Mouse (Mus musculus) bone marrow, adult 2 months (tissue): Measurements from ENCODE around the gene C130050O18Rik. TPM values are rescaled to one million over a fixed set of nuclear protein-coding genes. Genes with fewer than 3 reads are reported as not detected.

Source experiments
- H3K27ac ChIP-seq: fragments of 200-500 bp; 2 replicates; pipeline ENCODE4 v1.5.1; 2012; ENCODE audit warnings: low read depth, mild to moderate bottlenecking, control low read depth, inconsistent platforms, low read length; ENCODE audit not compliant: control insufficient read depth, poor library complexity, insufficient read depth
- H3K4me1 ChIP-seq: fragments of 200-500 bp; 2 replicates; pipeline ENCODE4 v1.6.1; 2011; ENCODE audit warnings: low read length; ENCODE audit not compliant: control insufficient read depth, insufficient read depth
- H3K4me3 ChIP-seq: fragments of 200-500 bp; replicated peaks from 2 replicates; pipeline ENCODE3; 2011; ENCODE audit warnings: mild to moderate bottlenecking, low read depth, low read length, control low read depth; ENCODE audit not compliant: control insufficient read depth
- CTCF ChIP-seq: fragments of 200-500 bp; IDR thresholded peaks from 2 replicates; pipeline ENCODE4 v1.5.1; 2011; ENCODE audit warnings: low read length, control low read depth; ENCODE audit not compliant: control insufficient read depth, insufficient read depth
- POLR2A ChIP-seq: fragments of 200-500 bp; IDR thresholded peaks from 2 replicates; pipeline ENCODE4 v1.6.1; 2011; ENCODE audit warnings: low read depth, mild to moderate bottlenecking, control low read depth, low read length, borderline replicate concordance; ENCODE audit not compliant: control insufficient read depth
- WGBS: fragments of 180-500 bp; shearing (Covaris S2); methylation state at CpG from one replicate; pipeline ENCODE4 v1.1.7; 2018; 5-methylcytosine and 5-hydroxymethylcytosine counted together
- polyA plus RNA-seq: library from polyadenylated mRNA; stranded (reverse); fragments of >200 nt; gene quantifications from 2 replicates; pipeline ENCODE4 v1.2.4, GENCODE M21; 2011; ENCODE audit warnings: low replicate concordance; ENCODE audit not compliant: missing spikeins, insufficient read depth, insufficient read length

C130050O18Rik gene
- polyA plus RNA-seq, 1 experiment: 4.0 TPM

- 86% methylated on average over 6 of the region's 6 CpGs for WGBS
- H3K27ac ChIP-seq: no peak overlapping the region
- no peak overlapping the region for H3K4me3 ChIP-seq
- peaks cover 3% of the 10 kb centered on the region for H3K4me1 ChIP-seq
- TF ChIP-seq POLR2A: no peak
- TF ChIP-seq CTCF: no peak
Measured at GRCm38 (mm10) chr5:139411117-139411516, 6.0 kb downstream of the C130050O18Rik start.

GRCm38 (mm10) chr5:139411665-139412314 lies 6.7 kb downstream of the C130050O18Rik start:
- H3K4me1 ChIP-seq: peaks cover 3% of the 10 kb centered on the region
- 72% methylated on average over 15 of the region's 15 CpGs for WGBS
- H3K27ac ChIP-seq: no peak overlapping the region
- no peak overlapping the region for H3K4me3 ChIP-seq
- no peak for TF ChIP-seq CTCF
- TF ChIP-seq POLR2A: no peak

- H3K4me3 ChIP-seq: no peak overlapping the region
- H3K27ac ChIP-seq: no peak overlapping the region
- 93% methylated on average over 4 of the region's 4 CpGs for WGBS
- H3K4me1 ChIP-seq: peaks cover 2% of the 10 kb centered on the region; the same call in 1 of the 2 replicates
- TF ChIP-seq CTCF: no peak
- no peak for TF ChIP-seq POLR2A
Measured at GRCm38 (mm10) chr5:139413545-139413944, 8.5 kb downstream of the C130050O18Rik start.

GRCm38 (mm10) chr5:139415001-139415400 lies 9.9 kb downstream of the C130050O18Rik start:
- Histone ChIP-seq H3K4me1 (no peaks in the 10 kb centered on the region; the same call in 1 of the 2 replicates), H3K4me3 (no peak overlapping the region), H3K27ac (no peak overlapping the region)
- TF ChIP-seq POLR2A (no peak), CTCF (no peak)
- WGBS: 85% methylated on average over 5 of the region's 5 CpGs

- WGBS: 87% methylated on average over 4 of the region's 4 CpGs
- H3K4me1 ChIP-seq: no peaks in the 10 kb centered on the region; the same call in 1 of the 2 replicates
- TF ChIP-seq CTCF (peak; percentile 50; the same call in 1 of the 2 replicates), POLR2A (no peak)
- no peak overlapping the region for H3K27ac ChIP-seq
- no peak overlapping the region for H3K4me3 ChIP-seq
Measured at GRCm38 (mm10) chr5:139416942-139417341, 11.9 kb downstream of the C130050O18Rik start.

DNA sequence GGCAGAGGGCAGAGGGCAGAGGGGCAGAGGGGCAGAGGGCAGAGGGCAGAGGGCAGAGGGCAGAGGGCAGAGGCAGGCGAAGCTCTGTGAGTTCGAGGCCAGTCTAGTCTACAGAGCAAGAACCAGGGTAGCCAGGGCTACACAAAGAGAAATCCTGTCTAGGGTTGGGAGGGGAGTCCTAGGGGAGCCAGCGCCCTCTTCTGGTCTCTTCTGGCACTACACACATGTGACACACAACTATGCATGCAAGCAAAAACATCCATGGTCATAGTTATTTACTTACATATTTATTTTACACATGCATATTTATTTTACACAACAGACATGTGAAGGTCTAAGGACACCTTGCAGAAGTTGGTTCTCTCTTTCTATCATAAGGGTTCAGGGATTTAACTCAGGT lies 12.4 kb downstream of the C130050O18Rik start:
- 91% methylated on average over 3 of the region's 3 CpGs for WGBS

GRCm38 (mm10) chr5:139418110-139418509 lies 13.0 kb downstream of the C130050O18Rik start:
- WGBS: 38% methylated on average over 2 of the region's 2 CpGs
- H3K27ac ChIP-seq: no peak overlapping the region
- TF ChIP-seq CTCF: no peak
- no peak for TF ChIP-seq POLR2A
- no peaks in the 10 kb centered on the region; the same call in 1 of the 2 replicates for H3K4me1 ChIP-seq
- no peak overlapping the region for H3K4me3 ChIP-seq

More for the DNA sequence above, 12.4 kb downstream of the C130050O18Rik start:
- no peak for TF ChIP-seq POLR2A
- TF ChIP-seq CTCF: peak; percentile 57
- no peaks in the 10 kb centered on the region; the same call in 1 of the 2 replicates for H3K4me1 ChIP-seq
- H3K27ac ChIP-seq: no peak overlapping the region
- H3K4me3 ChIP-seq: no peak overlapping the region

- Histone ChIP-seq H3K4me3 (no peak overlapping the region), H3K4me1 (no peaks in the 10 kb centered on the region; the same call in 1 of the 2 replicates), H3K27ac (0 out of 2 replicates have a peak overlapping the region, but pooled peaks have one; percentile 27)
- WGBS: 16% methylated on average over 3 of the region's 3 CpGs
- no peak for TF ChIP-seq CTCF
- TF ChIP-seq POLR2A: no peak
Measured at GRCm38 (mm10) chr5:139418633-139419032, 13.6 kb downstream of the C130050O18Rik start.
